Comparison of ENCODE assay signal across 12 mouse cellular contexts in genomic region chr5:53112942-53113341, GRCm38 (mm10).
DNase-seq lines count a peak whose midpoint lies in the region; ATAC-seq and TF ChIP-seq lines count a peak whose summit lies in the region.
"Had no signal": no experiment of that assay in that cellular context is flagged by ENCODE, and none has a peak within 500 bp of the region (broad histone marks: within the 10 kb centered on the region; RNA-seq: fewer than 3 reads in every experiment).

No protein-coding gene starts in this region.

- H3K27me3 ChIP-seq in hindbrain, postnatal 0 days (ENCODE audit: insufficient read depth, low read length): no peaks in the 10 kb centered on the region
- H3K27me3 ChIP-seq in hindbrain, embryonic 14.5 days (ENCODE audit: control insufficient read depth, insufficient read depth, low read length): no peaks in the 10 kb centered on the region
- H3K27me3 ChIP-seq in lung, postnatal 0 days (replicated peaks; ENCODE audit: insufficient read depth, low read length): no peaks in the 10 kb centered on the region
- H3K27me3 ChIP-seq in Patski: no peaks in the 10 kb centered on the region
- H3K27me3 ChIP-seq: limb, embryonic 13.5 days; lung, embryonic 15.5 days had no signal

- H3K4me1 ChIP-seq in hindbrain, postnatal 0 days (ENCODE audit: insufficient read depth, low read length): peaks cover 3% of the 10 kb centered on the region; the same call in 1 of the 2 replicates
- H3K4me1 ChIP-seq in hindbrain, embryonic 14.5 days (replicated peaks; ENCODE audit: control insufficient read depth, insufficient read depth, low read length): 0 out of 2 replicates have a peak, but pooled peaks cover 4% of the 10 kb centered on the region
- no peaks in the 10 kb centered on the region for H3K4me1 ChIP-seq in lung, postnatal 0 days (ENCODE audit: insufficient read depth, low read depth, low read length)

- 0 out of 2 replicates have a peak, but pooled peaks cover 4% of the 10 kb centered on the region for H3K36me3 ChIP-seq in hindbrain, postnatal 0 days (ENCODE audit: insufficient read depth, low read length)
- H3K36me3 ChIP-seq in hindbrain, embryonic 14.5 days (replicated peaks; ENCODE audit: control insufficient read depth, insufficient read depth): no peaks in the 10 kb centered on the region; the same call in 1 of the 2 replicates
- no peaks in the 10 kb centered on the region for H3K36me3 ChIP-seq in lung, postnatal 0 days (ENCODE audit: insufficient read depth, low read length)
- H3K36me3 ChIP-seq: limb, embryonic 13.5 days; lung, embryonic 15.5 days had no signal

- H3K4me2 ChIP-seq in hindbrain, postnatal 0 days (ENCODE audit: low read depth, low read length): no peak overlapping the region
- no peak overlapping the region for H3K4me2 ChIP-seq in hindbrain, embryonic 14.5 days (replicated peaks)
- no peak overlapping the region for H3K4me2 ChIP-seq in lung, postnatal 0 days (replicated peaks; ENCODE audit: low read depth, low read length)
- H3K4me2 ChIP-seq: limb, embryonic 13.5 days; lung, embryonic 15.5 days had no signal

- H3K27ac ChIP-seq in hindbrain, postnatal 0 days: no peak overlapping the region
- H3K27ac ChIP-seq in hindbrain, embryonic 14.5 days: no peak overlapping the region
- H3K27ac ChIP-seq in lung, postnatal 0 days (ENCODE audit: low read length): no peak overlapping the region
- H3K27ac ChIP-seq: limb, embryonic 13.5 days; lung, embryonic 15.5 days had no signal

- WGBS in hindbrain, postnatal 0 days: 93% methylated on average over 5 of the region's 5 CpGs
- WGBS in hindbrain, embryonic 14.5 days: 95% methylated on average over 5 of the region's 5 CpGs
- WGBS in lung, postnatal 0 days: 87% methylated on average over 5 of the region's 5 CpGs

- CTCF ChIA-PET in Patski (lab: Charles Lee): interaction anchor here (1.2 to 11.3 kb wide), 4 partner anchors 8 to 134 kb away, joined by 4 to 61 read pairs (median 28); no protein-coding TSS in a partner anchor

- peak; percentile 40 for TF ChIP-seq CTCF in hindbrain, postnatal 0 days (IDR thresholded peaks at IDR 0.05; ENCODE audit: low read depth)
- peak; percentile 27; the same call in 1 of the 2 replicates for TF ChIP-seq CTCF in lung, postnatal 0 days (IDR thresholded peaks at IDR 0.05)
- peak; percentile 57 for TF ChIP-seq CTCF in Patski (IDR thresholded peaks at IDR 0.05)

- in situ Hi-C loops in Patski (cut with MboI; ENCODE audit: low pct_unique_long_range_greater_than_20kb): no loop called here

- no peak overlapping the region for H3K4me3 ChIP-seq in hindbrain, postnatal 0 days (ENCODE audit: low read length)
- H3K4me3 ChIP-seq in hindbrain, embryonic 14.5 days (replicated peaks; ENCODE audit: low read length): no peak overlapping the region
- H3K4me3 ChIP-seq in lung, postnatal 0 days (ENCODE audit: low read depth, low read length): no peak overlapping the region
- H3K4me3 ChIP-seq: limb, embryonic 13.5 days; lung, embryonic 15.5 days had no signal

- H3K9me3 ChIP-seq in hindbrain, postnatal 0 days (ENCODE audit: low read length): no peaks in the 10 kb centered on the region
- peaks cover 5% of the 10 kb centered on the region; the same call in 1 of the 2 replicates for H3K9me3 ChIP-seq in hindbrain, embryonic 14.5 days (ENCODE audit: control insufficient read depth, low read length)
- no peaks in the 10 kb centered on the region for H3K9me3 ChIP-seq in lung, postnatal 0 days (ENCODE audit: low read length)
- H3K9me3 ChIP-seq: lung, embryonic 15.5 days had no signal

- no peak for TF ChIP-seq EP300 in lung, postnatal 0 days (IDR thresholded peaks at IDR 0.05)

- ATAC-seq in hindbrain, postnatal 0 days: no peak
- ATAC-seq in hindbrain, embryonic 14.5 days (ENCODE audit: low FRiP score): no peak
- ATAC-seq in lung, postnatal 0 days: no peak
- ATAC-seq in Patski: no peak
- ATAC-seq: activated CD4-positive, CD25-positive, alpha-beta regulatory T cell, adult 4 months had no signal

- H3K9ac ChIP-seq in hindbrain, postnatal 0 days (replicated peaks; ENCODE audit: low read length): no peak overlapping the region
- no peak overlapping the region for H3K9ac ChIP-seq in hindbrain, embryonic 14.5 days
- no peak overlapping the region for H3K9ac ChIP-seq in lung, postnatal 0 days (replicated peaks; ENCODE audit: low read depth)
- H3K9ac ChIP-seq: limb, embryonic 13.5 days; lung, embryonic 15.5 days had no signal

- DNase-seq in hindbrain, postnatal 0 days (ENCODE audit: low spot score): no peak
- no peak for DNase-seq in hindbrain, embryonic 14.5 days (ENCODE audit: low spot score)
- DNase-seq in lung, postnatal 0 days (ENCODE audit: low spot score): no peak
- no peak for DNase-seq in lung, postnatal 4 days
- DNase-seq in Patski (ENCODE audit: low read depth, low spot score): no peak
- no peak for DNase-seq in embryo, embryonic 11 days
- DNase-seq in ovary, postnatal 14 days (ENCODE audit: low spot score): no peak
- DNase-seq: kidney, postnatal 36 days; layer of hippocampus, postnatal 36 days had no signal

- POLR2A ChIA-PET in Patski (lab: Charles Lee): interaction anchor here (1.1 kb wide), 1 partner anchor 70 kb away, joined by 3 read pairs; no protein-coding TSS in a partner anchor
